Mouse (Mus musculus) liver, embryonic 16.5 days (tissue): ENCODE measurements around the gene Ciz1. TPM values are rescaled to one million over a fixed set of nuclear protein-coding genes. Genes with fewer than 3 reads are reported as not detected.

Experiments used
- ATAC-seq: fragments of 200-750 bp; cut with Nextera tagmentation; 2 replicates; pipeline ENCODE4 v1.8.0; 2017; ENCODE audit warnings: low read depth, mild to moderate bottlenecking, moderate number of reproducible peaks, moderate library complexity
- H3K27ac ChIP-seq: fragments of 300-500 bp; sonication (generic); 2 replicates; pipeline ENCODE4 v1.5.1; 2014; ENCODE audit warnings: mild to moderate bottlenecking, low read length
- H3K27me3 ChIP-seq: fragments of 300-500 bp; sonication (generic); 2 replicates; pipeline ENCODE4 v1.6.1; 2014; ENCODE audit warnings: low read depth, low read length, mixed read lengths; ENCODE audit not compliant: control insufficient read depth, insufficient read depth
- H3K36me3 ChIP-seq: fragments of 300-500 bp; sonication (generic); 2 replicates; pipeline ENCODE4 v1.6.1; 2014; ENCODE audit warnings: mild to moderate bottlenecking; ENCODE audit not compliant: control insufficient read depth, insufficient read depth
- H3K4me1 ChIP-seq: fragments of 300-500 bp; sonication (generic); 2 replicates; pipeline ENCODE4 v1.6.1; 2014; ENCODE audit warnings: low read depth, low read length, mixed read lengths; ENCODE audit not compliant: control insufficient read depth
- H3K4me2 ChIP-seq: fragments of 300-500 bp; sonication (generic); 2 replicates; pipeline ENCODE4 v1.6.1; 2014; ENCODE audit warnings: low read depth, low read length, mixed read lengths
- H3K4me3 ChIP-seq: fragments of 300-500 bp; sonication (generic); 2 replicates; pipeline ENCODE4 v1.5.1; 2014; ENCODE audit warnings: low read depth, mild to moderate bottlenecking, low read length
- H3K9ac ChIP-seq: fragments of 300-500 bp; sonication (generic); 2 replicates; pipeline ENCODE4 v1.6.1; 2014; ENCODE audit warnings: low read depth, low read length
- H3K9me3 ChIP-seq: fragments of 300-500 bp; sonication (generic); replicated peaks from 2 replicates; pipeline ENCODE4 v1.6.1; 2016; ENCODE audit warnings: low read length; ENCODE audit not compliant: control insufficient read depth
- WGBS: fragments of 180-500 bp; shearing (Covaris S2); extraction: QIAGEN DNeasy Blood & Tissue Kit; methylation state at CpG from one replicate; pipeline ENCODE4 v1.1.7; 2014; ENCODE audit not compliant: insufficient replicate concordance; 5-methylcytosine and 5-hydroxymethylcytosine counted together
- polyA plus RNA-seq: library from polyadenylated mRNA; unstranded; fragments of >200 nt; fragmentation: Nextera tagmentation; extraction: Ambion mirVana; gene quantifications from 2 replicates; pipeline ENCODE4 v1.2.1, GENCODE M21; 2015

The Ciz1 gene
- polyA plus RNA-seq, 1 experiment from 2014 or later = 18.8 TPM

GRCm38 (mm10) chr2:32423481-32424331, 71.6 kb downstream of the Ciz1 start:
- Histone ChIP-seq H3K4me3 (peak overlapping the region; percentile 46), H3K4me1 (peaks cover 50% of the 10 kb centered on the region), H3K36me3 (peaks cover 3% of the 10 kb centered on the region), H3K4me2 (peak overlapping the region; percentile 49), H3K27ac (peak overlapping the region; percentile 87), H3K9me3 (no peaks in the 10 kb centered on the region), H3K27me3 (no peaks in the 10 kb centered on the region), H3K9ac (peak overlapping the region; percentile 1)
- peak; percentile 82 for ATAC-seq
- 12% methylated on average over 14 of the region's 14 CpGs for WGBS

DNA sequence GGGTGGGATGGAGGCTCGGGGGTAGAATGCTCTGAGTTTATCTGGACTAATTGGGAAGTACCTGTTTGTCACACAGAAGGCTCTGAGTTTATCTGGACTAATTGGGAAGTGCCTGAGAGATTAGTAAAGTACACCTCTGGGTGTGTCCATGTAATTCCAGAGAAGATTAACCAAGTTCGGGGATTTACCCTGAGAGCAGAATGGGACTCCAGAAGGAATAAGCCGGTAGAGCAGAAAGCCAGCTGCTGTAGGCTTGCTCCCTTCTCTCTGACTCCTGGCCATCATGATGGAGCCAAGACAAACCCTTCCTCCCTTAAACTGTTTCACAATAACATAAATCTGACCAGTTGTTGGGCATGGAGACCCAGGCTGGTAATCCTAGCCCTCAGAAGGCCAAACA, 72.7 kb downstream of the Ciz1 start:
- Histone ChIP-seq H3K4me3 (no peak overlapping the region), H3K36me3 (peaks cover 3% of the 10 kb centered on the region), H3K27ac (peak overlapping the region; percentile 87), H3K9me3 (no peaks in the 10 kb centered on the region), H3K4me2 (no peak overlapping the region), H3K27me3 (no peaks in the 10 kb centered on the region), H3K4me1 (peaks cover 57% of the 10 kb centered on the region), H3K9ac (no peak overlapping the region)
- no peak for ATAC-seq
- WGBS = 44% methylated on average over 3 of the region's 3 CpGs

DNA sequence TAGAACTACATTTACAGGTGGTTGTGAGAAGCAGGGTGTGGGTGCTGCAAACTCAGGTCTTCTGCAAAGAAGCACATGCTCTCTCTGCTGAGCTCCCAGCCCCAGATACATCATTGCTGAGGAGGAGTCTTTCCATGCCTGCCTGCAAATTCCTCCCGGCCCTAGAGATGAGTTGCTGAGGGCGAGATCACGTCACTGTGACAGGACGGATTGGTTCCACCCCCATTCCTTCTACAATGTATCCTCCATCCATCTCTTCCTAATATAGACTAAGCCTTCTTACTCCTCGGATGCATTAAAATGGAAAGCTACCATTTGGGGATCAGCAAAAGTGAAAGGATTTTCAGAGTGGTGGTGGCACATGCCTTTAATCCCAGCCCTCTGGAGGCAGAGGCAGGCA, 73.4 kb downstream of the Ciz1 start:
- H3K27ac ChIP-seq = no peak overlapping the region
- H3K4me2 ChIP-seq = no peak overlapping the region
- no peak overlapping the region for H3K4me3 ChIP-seq
- no peaks in the 10 kb centered on the region for H3K36me3 ChIP-seq
- no peak for ATAC-seq
- H3K27me3 ChIP-seq = no peaks in the 10 kb centered on the region
- no peaks in the 10 kb centered on the region for H3K9me3 ChIP-seq
- WGBS = 77% methylated on average over 5 of the region's 5 CpGs
- no peak overlapping the region for H3K9ac ChIP-seq
- peaks cover 57% of the 10 kb centered on the region for H3K4me1 ChIP-seq

DNA sequence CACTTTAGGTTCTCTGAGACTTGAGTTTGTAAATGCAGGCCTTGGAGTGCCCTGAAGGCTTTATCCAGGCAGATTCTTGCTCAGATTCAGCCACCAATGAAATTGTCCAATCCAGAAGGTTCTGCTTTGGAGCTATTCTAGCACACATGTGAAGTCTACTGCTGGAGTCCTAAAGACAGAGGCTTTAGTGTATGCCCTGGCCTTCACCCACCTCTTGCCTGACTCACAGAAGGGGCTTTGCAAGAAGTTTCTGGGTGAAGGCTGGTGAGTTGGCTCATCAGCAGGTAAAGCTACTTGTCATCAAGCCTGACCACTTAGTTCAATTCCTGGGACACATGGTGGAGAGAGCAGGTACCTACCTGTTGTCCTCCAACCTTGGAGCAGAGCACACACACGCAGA, 74.0 kb downstream of the Ciz1 start:
- Histone ChIP-seq H3K27ac (no peak overlapping the region), H3K4me3 (no peak overlapping the region), H3K36me3 (no peaks in the 10 kb centered on the region), H3K9me3 (no peaks in the 10 kb centered on the region), H3K4me2 (no peak overlapping the region), H3K9ac (no peak overlapping the region), H3K4me1 (peaks cover 57% of the 10 kb centered on the region), H3K27me3 (no peaks in the 10 kb centered on the region)
- no peak for ATAC-seq
- 76% methylated on average over 1 of the region's 1 CpGs for WGBS

DNA sequence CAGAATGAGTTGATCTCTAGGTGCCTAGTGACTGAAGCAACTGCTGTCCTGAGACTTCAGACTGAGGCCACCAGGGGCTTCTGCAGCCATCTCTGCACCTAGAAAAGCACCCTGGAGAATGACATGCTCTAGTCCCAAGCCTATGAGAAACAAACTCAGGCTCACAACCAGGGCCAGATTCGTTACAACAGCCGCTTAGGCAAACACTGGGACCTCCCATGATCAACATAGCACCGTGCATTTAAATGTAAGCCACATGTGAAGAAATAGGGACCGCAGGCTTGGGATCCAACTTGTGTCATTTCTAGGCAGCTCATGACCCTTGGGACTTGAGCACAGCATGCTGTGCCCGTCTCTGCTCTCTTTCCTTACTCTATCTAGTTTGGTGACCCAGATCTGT, 75.6 kb downstream of the Ciz1 start:
- peaks cover 48% of the 10 kb centered on the region for H3K4me1 ChIP-seq
- 0 out of 2 replicates have a peak overlapping the region, but pooled peaks have one; percentile 8 for H3K27ac ChIP-seq
- ATAC-seq = no peak
- no peak overlapping the region for H3K9ac ChIP-seq
- H3K4me2 ChIP-seq = no peak overlapping the region
- H3K27me3 ChIP-seq = no peaks in the 10 kb centered on the region
- no peaks in the 10 kb centered on the region for H3K9me3 ChIP-seq
- WGBS = 58% methylated on average over 5 of the region's 5 CpGs
- H3K36me3 ChIP-seq = no peaks in the 10 kb centered on the region
- H3K4me3 ChIP-seq = no peak overlapping the region

- Histone ChIP-seq H3K4me3 (no peak overlapping the region), H3K9ac (no peak overlapping the region; the same call in 1 of the 2 replicates), H3K27ac (no peak overlapping the region), H3K36me3 (no peaks in the 10 kb centered on the region), H3K27me3 (no peaks in the 10 kb centered on the region), H3K4me1 (peaks cover 43% of the 10 kb centered on the region), H3K4me2 (no peak overlapping the region), H3K9me3 (no peaks in the 10 kb centered on the region)
- WGBS = 45% methylated on average over 8 of the region's 8 CpGs
- ATAC-seq = no peak
These were observed 76.2 kb downstream of the Ciz1 start for GRCm38 (mm10) chr2:32428262-32428722.

DNA sequence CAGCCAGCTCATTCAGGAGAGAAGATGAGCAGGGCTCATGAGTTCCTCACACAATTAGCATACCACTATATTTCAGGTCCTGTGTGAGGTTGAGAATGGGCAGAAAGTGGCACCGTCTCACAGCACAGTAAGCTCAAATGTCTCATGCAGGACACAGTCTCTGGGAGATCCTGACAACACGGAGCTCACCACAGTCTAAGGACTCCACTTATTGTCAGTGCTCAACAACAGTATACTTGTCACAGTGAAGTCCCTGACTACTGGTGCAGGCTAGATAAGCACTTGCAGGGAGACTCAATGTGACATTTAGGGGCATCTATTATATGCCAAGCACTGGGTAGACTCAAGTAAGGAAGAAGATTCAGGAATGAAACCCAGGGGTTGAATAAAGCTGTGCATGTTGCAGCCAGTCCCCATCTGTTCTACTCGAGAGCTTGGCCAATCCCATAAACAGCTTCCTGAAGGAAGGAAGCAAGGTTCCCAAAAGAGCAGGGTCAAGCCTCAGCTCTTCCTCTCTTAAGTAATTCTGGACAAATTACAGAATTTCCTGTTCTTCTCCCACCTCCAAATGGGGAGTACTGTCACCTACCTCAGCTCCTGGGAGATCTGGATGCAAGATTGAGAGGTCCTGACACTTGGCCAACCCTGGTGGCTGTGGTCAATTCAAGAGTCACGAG, 77.2 kb downstream of the Ciz1 start:
- H3K9me3 ChIP-seq = no peaks in the 10 kb centered on the region
- ATAC-seq = 0 out of 2 replicates have a peak, but pooled peaks have one; percentile 20
- WGBS = 31% methylated on average over 4 of the region's 4 CpGs
- no peak overlapping the region for H3K27ac ChIP-seq
- no peak overlapping the region for H3K9ac ChIP-seq
- H3K4me3 ChIP-seq = no peak overlapping the region
- H3K27me3 ChIP-seq = no peaks in the 10 kb centered on the region
- no peaks in the 10 kb centered on the region for H3K36me3 ChIP-seq
- H3K4me1 ChIP-seq = peaks cover 35% of the 10 kb centered on the region
- no peak overlapping the region for H3K4me2 ChIP-seq
